Mouse (Mus musculus) ES-Bruce4 (cell line): Measurements from ENCODE around the gene Casq2.

Experiments used
- CTCF ChIP-seq: IDR thresholded peaks from one replicate; pipeline ENCODE4 v1.8.1; 2011; ENCODE audit warnings: low read depth, low read length
- EP300 ChIP-seq: IDR thresholded peaks from 2 replicates; pipeline ENCODE4 v1.6.1; 2011; ENCODE audit warnings: low read depth, low read length; ENCODE audit not compliant: insufficient read depth
- POLR2A ChIP-seq: IDR thresholded peaks from one replicate; pipeline ENCODE4 v1.8.1; 2011; ENCODE audit warnings: low read length; ENCODE audit not compliant: insufficient read depth

DNA sequence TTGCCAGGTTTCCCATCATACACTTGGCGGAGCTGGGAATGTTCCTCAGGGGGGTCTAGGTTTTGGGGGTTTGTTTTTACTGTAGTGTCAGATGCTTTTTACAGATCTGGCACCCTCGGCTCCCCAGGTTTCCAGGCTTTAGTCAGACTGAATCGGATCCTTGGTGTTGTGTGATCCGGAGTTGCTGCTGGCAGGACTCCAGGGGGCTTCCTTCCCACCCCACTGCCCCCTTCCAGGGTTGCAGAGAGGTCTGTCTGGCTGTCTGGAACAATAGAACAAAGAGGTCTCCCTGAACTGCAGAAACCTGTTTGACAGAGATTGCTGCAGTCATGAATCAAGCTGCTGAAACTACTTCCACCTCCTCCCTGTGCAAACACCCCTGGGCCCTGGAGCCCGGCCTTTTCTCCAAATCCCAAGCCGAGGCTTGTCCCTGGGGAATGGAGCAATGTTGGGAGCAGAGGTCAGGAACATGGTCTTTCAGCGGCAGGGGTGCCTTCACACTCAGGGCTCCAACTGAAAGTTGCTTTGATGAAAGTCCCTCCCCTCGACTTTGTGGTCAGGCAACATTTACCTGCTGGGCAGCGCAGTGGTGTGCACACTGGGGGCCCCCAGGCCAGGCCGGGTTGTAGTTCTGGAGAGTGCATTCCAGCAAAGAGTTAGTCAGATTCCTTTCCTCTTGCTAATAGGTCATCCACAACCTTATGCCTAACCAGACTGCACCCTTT is 49.3 kb downstream of the Casq2 start:
- TF ChIP-seq EP300 (no peak), CTCF (no peak), POLR2A (no peak)
